Mouse (Mus musculus) brain, embryonic 14.5 days (tissue): ENCODE results near the gene Mob3a.
A peak's percentile ranks its signal among the peaks of the same experiment; 100 is the strongest.

Experiments used
- CTCF ChIP-seq: fragments of 200-500 bp; IDR thresholded peaks from 2 replicates; pipeline ENCODE4 v1.5.1; 2012; ENCODE audit warnings: inconsistent platforms, mild to moderate bottlenecking, moderate library complexity, borderline replicate concordance; ENCODE audit not compliant: insufficient read depth, insufficient read length; ENCODE audit errors: extremely low read depth
- POLR2A ChIP-seq: fragments of 200-500 bp; IDR thresholded peaks from 2 replicates; pipeline ENCODE4 v1.6.1; 2012; ENCODE audit warnings: mild to moderate bottlenecking, inconsistent platforms, borderline replicate concordance; ENCODE audit not compliant: poor library complexity, insufficient read depth, insufficient read length, severe bottlenecking; ENCODE audit errors: extremely low read depth

DNA sequence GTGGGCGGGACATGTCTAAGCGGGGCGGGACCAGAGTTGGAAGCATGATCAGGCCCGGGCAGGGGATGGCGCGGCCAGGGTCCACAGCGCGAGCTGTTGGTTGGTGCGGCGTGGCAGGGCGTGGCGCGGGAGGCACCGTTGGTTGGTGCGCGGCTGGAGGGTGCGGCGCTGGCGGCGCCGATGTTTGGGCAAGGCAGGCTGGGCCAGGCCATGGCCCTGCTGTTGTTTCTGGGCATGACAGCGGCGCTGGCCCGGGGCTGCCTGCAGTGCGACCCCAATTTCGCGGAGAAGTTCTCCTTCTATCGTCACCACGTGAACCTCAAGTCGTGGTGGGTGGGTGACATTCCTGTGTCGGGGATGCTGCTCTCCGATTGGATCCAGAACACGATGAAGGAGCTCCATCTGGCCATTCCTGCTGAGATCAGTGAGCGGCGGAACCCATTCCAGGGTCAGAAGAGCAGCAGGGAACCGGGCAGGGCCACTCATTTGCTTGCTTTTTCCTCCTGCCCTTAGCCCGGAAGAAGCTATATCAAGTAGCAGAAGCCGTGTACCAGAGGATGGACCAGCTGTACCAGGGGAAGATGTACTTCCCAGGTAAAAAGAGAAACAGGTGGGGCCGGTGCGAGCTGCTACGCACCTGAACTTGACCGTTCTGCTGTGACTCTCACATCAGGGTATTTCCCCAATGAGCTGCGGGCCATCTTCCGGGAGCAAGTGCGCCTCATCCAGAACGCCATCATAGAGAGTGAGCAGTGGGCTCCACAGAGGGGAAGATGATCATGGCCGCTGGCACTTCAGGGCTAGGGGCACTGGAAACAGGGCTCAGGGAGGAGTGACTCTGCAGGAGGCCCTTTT lies 986 bp upstream of the Mob3a start:
- TF ChIP-seq CTCF, result no peak
- TF ChIP-seq POLR2A, result 0 out of 2 replicates have a peak, but pooled peaks have one; percentile 11
